Mouse (Mus musculus): Measurements from ENCODE around the gene Dennd1b.

The Dennd1b gene

DNA sequence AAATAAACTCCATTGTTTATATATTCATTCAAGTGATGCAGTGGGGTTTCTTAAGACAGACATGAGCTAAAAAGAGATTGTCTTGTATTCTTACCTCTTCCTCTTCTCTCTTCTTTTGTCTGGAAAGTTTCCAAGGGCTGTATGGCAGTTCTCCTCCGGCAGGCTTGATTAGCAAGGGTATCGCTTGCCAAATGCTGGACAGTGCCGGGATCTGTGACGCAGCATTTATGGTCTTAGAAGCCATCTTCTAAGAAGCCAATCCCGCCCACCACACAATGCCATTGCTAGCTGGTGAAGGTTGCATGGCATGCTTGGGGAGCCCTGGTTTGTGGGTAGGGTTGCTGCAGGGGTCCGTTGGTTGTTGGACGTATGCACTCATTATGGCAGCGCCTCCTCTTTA, 115.8 kb downstream of the Dennd1b start:
- in situ Hi-C loops (cut with MboI; ENCODE audit: low sequenced_read_pairs) = loop anchor here (10.0 kb wide), 1 partner anchor 244 kb away; no protein-coding TSS in a partner anchor

DNA sequence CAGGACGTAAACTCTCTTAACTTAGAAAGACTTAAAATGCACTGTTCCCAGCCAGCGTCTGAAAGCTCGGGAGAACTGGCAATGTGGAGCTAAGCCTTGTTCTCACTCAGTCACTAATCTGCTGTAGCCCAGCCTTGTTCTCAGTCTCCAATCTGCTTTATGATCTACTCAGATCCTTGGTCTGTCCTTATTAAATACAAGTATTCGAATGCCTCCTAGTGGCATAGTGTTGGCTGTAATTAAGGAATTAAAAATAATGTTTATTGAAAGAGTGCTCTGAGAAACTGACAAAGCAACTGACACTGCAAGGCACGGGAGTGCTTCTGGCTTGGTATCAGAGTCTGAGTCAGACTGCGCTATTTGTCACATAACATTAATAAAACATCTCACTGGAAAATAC, 116.3 kb downstream of the Dennd1b start:
- in situ Hi-C loops (cut with MboI; ENCODE audit: low sequenced_read_pairs) = loop anchor here (10.0 kb wide), 1 partner anchor 245 kb away; no protein-coding TSS in a partner anchor

DNA sequence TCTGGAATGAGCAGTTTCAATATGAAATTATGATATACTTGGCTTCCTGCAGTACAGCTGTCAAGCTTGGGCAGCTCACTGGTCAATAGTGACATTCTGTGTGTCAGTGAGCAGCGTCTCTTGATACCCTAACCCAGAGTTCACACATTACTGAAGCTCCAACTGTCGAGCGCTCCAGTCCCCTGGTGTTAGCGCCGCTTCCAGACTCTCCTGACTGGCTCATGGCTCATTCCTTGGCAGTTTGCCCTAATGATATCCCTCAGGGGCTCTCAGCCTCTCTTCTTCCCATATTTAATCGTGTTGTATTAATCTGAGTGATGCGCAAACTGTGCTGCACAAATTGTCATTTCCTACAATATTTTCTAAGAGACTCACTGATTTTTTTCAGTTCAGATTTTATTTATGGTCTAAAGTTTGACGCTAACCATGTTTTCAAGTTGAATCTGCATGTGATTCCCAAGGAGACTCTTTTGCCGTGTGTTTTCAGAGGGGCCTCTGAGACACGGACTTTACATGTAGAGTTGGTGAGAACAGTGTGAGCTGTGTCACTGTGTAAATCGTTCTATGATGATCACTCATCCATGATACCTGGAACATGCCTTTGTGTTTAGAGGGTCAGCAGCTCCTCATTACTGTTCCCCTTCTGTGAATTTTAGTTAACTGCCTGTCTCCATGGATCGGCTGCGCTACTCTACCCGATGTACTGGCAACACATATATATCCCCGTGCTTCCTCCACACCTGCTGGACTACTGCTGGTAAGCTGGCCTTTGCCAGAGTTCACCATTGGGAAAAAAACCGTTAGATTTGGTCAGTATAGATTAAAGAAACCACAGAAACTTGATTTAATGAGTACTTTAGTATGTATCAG, 117.5 kb downstream of the Dennd1b start:
- in situ Hi-C loops (cut with MboI; ENCODE audit: low sequenced_read_pairs) = no loop called here

DNA sequence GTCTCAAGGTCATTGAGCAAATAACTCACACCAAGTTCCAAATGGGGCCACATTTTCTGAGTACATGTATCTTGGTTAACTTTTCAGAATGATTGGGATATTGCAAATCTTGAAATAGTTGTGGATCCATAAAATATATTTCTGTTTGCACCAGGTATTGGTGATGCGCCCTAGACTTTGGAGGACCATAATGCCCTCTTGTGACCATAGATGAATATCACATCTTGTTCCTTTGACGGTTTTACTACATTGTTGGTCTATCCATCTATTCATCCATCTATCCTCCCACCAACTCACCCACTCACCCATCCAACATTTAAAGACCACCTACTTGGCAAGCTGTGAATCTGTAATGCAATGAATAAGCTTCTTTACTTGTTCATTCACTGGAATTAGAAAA, 120.1 kb downstream of the Dennd1b start:
- in situ Hi-C loops (cut with MboI; ENCODE audit: low sequenced_read_pairs) = no loop called here

DNA sequence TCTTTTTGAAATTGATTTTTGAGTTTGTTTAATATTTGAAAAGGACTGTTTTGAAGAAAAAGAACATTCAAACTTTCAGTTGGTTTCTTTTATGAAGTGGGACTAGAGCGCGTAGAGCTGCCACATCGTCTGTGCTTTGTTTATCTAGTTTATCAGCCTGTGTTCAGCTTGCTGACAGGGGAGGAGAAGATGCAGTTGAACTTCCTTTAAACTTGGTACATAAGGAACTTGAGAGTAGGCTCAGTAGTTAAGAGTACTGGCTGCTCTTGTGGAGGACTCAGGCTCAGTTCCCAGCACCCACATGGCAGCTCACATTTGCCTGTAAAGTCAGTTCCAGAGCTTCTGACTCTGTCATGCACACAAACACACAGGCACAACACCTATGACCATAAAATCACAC, 124.3 kb downstream of the Dennd1b start:
- in situ Hi-C loops (cut with MboI; ENCODE audit: low sequenced_read_pairs) = no loop called here

DNA sequence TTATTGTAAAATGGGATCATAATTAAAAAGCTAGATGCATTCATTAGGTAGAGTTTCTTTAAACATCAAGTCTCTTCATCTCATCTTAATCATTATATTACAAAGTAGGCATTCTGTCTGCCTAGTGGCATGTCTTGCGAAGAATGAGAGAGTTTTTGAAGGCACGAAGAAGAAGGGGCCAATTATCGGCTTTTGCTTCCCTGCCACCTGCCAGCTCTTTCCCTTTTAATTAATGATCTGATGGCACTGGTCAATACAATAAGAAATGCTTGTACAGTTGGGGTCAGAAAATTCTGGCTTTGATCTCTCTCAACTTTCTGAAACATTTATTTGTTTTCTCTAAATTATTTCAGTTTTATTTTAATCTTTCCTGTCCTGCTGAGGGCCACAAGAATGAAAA, 127.5 kb downstream of the Dennd1b start:
- in situ Hi-C loops (cut with MboI; ENCODE audit: low sequenced_read_pairs) = no loop called here

DNA sequence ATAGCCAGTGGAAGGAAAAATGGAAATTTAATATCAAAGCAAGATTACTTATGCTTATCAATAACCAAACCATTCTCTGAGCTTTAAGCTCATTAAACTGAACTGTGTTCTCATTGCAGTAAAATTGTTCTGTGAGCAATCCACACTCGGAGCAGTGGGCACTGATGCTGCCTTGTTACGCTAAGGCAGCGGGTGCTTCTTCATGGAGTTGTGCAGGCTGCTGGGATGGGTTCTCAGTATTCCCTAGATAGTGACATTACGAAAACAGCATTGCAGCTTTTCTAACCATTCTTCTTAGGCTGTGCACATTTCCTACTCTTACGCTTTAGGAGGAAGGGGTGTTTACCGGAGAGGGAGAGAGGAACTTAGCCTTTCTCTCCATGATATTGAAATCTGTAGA, 128.5 kb downstream of the Dennd1b start:
- in situ Hi-C loops (cut with MboI; ENCODE audit: low sequenced_read_pairs) = no loop called here

DNA sequence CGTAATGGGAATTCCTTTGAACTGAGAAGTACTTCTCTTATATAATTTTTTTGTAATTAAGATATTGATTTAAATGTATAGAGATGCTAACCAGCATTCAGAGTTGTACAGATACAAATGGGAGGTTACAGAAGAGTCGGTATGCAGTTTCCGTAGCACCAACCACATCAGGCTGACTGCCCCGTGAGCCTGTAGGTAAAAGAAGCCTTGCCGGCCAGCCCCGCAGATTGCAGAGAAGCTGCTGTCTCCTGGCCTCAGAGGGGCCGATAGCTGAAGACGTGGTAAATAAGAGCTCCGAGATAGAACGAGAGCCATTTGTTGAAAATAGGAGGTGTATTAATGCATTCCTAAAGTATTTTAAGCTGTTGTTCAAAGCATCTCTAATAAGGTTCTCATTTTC, 128.9 kb downstream of the Dennd1b start:
- in situ Hi-C loops (cut with MboI; ENCODE audit: low sequenced_read_pairs) = no loop called here

DNA sequence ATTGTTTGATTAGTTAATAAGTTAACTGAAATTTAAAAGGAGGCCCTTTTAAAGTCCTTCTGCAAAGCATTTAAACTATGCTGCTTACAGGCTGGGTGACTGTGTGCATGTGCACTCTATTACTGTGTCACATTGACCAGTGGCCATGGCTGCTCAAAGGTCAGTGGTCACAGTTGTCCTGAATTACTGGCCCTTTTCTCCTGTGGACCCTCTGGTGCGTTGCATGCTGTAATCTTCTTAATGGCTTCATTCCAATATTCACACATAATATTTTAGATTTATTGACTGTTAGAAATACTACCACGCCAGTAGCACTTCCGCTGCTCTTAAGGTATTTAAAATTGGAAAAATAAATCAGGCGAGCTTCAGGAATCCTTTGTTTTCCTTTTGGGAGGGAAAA, 129.5 kb downstream of the Dennd1b start:
- in situ Hi-C loops (cut with MboI; ENCODE audit: low sequenced_read_pairs) = no loop called here

DNA sequence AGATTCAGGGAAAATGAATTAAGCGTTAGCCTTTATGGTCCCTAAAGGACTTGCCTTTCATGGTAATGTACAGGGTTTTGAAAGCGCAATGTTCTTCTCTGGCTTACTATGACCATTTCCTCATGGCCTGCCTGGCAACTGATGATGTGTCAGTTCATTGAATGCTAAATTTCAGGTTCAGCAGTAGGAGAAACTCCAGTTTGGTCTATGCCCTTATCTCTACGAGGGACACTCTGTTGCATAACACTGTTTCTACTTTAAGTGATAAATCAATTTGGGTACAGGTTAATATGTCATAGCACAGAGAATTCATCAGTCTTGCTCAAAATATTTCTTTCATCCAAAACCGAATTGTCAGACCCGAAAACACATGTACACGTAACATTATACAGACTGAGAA, 133.1 kb downstream of the Dennd1b start:
- in situ Hi-C loops (cut with MboI; ENCODE audit: low sequenced_read_pairs) = no loop called here

DNA sequence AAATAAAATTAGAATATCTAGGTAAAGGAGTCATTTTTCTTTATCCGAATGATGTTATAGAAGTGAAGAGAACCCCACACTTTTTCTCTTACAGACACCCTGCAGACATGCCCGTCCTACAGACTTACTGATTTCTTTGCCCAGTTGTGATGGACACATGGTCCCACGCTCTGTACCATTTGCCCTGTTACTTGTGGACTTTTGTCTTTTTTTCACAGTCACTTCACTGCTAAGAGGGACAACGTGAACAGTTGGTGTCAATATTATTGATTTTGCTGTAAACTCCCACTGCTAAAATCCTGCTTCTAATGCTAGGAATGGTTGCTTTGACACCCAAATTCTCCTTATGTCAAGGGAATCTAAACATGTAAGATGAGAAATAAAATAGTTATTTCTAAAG, 134.9 kb downstream of the Dennd1b start:
- in situ Hi-C loops (cut with MboI; ENCODE audit: low sequenced_read_pairs) = no loop called here

DNA sequence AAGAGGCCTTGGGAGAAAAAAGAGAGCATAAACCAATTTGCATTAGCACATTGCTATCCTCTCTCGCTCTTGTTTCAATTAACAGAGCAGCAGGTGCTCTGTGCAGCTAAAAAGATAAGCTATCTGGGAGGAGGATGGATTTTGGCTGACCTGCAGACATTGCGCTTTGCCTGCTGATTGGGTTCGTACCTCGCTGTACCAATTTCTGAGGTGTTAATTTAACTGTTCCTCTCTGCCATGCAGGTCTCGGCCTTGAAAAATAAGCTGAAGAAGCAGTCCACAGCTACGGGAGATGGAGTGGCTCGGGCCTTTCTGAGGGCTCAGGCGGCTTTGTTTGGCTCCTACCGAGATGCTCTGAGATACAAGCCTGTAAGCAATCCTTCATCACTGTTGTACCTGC, 138.5 kb downstream of the Dennd1b start:
- in situ Hi-C loops (cut with MboI; ENCODE audit: low sequenced_read_pairs) = no loop called here

DNA sequence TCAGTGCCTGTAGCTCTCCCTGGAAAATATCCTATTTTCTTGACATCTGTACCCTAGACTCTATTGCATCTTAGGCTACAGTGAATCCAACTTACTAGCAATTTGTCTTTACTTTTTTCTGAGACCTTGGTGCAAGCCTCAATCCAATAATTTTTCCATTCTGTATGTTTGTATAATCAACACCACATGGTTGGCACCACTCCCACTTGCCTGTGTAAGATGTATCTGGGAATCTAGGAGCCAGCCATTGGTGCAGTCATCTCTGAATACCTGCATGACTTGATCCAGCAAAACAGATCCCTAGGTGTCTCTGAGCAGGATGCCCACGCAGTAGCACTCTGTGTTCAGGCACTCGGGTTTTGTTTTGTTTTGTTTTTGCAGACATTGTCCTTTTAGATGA, 145.0 kb downstream of the Dennd1b start:
- in situ Hi-C loops (cut with MboI; ENCODE audit: low sequenced_read_pairs) = no loop called here

DNA sequence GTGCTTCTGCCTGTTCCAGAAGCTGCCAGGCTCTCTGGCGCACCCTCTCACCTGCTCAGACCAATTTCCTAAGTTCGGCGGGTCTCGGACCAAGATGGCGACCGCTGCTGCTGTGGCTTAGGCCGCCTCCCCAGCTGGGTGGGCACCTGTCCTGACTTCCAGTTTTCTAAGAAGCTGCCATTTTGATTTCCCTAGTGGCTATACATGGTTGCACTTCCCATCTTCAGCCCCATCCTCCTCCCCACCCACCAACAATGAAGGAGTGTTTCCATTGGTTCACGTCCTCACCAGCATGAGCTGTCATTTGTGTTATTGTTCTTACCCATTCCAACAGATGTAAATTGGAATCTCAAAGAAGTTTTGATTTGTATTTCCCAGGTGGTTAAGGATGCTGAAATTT, 159.4 kb downstream of the Dennd1b start:
- in situ Hi-C loops (cut with MboI; ENCODE audit: low sequenced_read_pairs) = no loop called here

DNA sequence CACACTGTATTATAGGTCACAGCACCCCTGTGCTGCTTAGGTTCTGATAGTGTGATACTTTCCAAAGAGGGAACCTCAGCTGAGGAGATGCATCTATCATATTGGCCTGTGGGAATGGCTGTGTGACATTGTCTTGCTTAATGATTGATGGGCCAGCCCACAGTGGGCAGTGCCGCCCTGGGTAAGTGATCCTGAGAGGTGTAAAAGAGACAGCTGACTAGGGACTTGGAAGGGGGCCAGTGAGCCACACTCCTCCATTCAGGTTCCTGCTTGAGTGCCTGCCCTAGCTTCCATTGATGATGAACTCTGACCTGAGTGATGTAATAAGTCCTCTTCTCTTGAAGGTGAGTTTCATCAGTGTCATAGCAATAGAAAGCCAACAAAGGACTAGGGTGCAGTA, 176.4 kb downstream of the Dennd1b start:
- in situ Hi-C loops (cut with MboI; ENCODE audit: low sequenced_read_pairs) = no loop called here

DNA sequence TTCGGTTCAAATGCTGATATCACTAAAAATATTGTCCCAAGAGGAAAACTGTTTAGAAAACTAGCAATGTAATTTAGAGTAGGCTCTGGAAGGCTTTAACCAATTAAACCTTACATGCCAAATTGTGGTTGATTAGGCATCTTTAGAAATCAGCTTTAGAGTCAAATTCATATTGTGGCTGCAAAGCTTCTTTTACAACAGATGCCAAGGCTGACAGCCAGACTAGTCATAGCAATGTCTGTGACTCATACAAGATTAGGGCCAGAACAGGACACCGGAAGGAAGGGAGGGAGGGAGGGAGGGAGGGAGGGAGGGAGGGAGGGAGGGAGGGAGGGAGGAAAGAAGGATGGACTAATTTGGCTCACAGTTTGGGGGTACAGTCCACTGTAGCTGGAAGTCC, 182.3 kb downstream of the Dennd1b start:
- in situ Hi-C loops (cut with MboI; ENCODE audit: low sequenced_read_pairs) = no loop called here

DNA sequence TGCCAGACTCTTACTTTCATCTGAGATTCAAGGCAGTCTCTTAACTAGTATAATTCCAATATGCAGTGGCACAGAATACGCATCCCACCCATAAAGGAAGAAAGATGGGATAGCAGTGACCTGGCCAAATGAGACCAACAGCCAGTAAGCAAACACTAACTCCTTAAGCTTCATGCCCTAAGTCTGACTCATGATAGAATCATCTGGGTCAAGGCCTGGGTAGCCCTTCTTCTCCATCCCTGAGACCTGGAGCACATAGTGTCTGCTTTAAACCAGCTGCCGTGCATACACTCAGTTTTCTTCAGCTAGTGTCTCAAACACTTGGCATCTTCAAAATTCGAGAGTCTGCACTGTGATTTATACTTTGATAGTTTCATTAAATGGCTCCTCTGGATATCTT, 183.1 kb downstream of the Dennd1b start:
- in situ Hi-C loops (cut with MboI; ENCODE audit: low sequenced_read_pairs) = no loop called here

DNA sequence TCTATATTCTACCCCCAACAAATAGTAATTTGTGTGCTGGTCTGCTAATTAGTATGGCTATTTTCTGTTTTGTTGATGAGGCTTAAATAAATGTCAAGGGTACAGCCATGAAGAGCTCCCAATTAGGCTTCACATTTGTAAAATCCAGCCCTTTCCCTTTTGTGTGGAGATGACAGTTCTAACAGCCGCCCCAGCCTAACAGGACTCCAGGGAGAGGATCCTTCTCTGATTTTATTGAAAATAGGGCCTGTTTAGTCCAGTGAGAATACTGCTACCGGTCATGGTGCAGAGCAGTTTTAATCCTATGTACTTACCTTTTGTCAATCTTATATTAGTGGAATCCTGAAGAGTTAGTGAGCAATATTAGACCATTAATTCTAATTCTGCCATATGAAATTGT, 189.8 kb downstream of the Dennd1b start:
- in situ Hi-C loops (cut with MboI; ENCODE audit: low sequenced_read_pairs) = loop anchor here (10.0 kb wide), 1 partner anchor 318 kb away; no protein-coding TSS in a partner anchor

DNA sequence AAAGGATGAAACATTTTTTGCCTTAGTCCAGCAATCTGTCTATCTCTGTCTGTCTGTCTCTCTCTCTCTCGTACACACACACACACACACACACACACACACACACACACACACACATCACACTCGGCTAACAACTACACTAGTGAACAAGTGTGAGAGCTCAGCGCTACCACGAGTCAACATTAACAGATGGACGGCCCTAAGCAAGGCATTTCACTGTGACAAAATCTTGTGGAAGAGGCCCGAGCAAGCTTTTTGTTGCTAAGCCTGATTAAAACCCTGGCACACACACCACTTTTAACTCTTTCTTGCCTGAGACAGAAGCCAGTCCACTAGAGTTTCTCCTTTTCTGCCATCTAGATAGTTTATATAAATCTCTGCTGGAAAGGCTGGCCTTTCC, 190.3 kb downstream of the Dennd1b start:
- in situ Hi-C loops (cut with MboI; ENCODE audit: low sequenced_read_pairs) = loop anchor here (10.0 kb wide), 1 partner anchor 319 kb away; no protein-coding TSS in a partner anchor

DNA sequence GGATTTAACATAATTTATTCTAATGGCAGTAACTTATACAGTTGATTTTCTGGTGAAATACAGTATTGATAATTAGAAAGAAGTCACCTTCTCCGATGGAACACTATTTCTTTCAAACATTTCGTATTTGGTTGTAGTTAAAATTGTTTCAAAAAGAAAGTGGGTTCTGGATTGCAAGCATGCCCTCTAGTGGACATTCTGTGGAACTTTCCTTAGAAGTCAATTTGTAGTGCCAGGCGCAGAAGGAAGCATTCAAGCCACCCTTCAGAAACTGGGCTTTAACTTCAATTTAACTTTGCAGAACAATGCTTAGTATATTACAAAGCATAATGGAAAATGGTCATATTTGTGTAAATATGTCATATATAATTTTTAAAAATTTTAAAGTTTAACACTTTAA, 193.2 kb downstream of the Dennd1b start:
- in situ Hi-C loops (cut with MboI; ENCODE audit: low sequenced_read_pairs) = loop anchor here (10.0 kb wide), 1 partner anchor 322 kb away; no protein-coding TSS in a partner anchor

DNA sequence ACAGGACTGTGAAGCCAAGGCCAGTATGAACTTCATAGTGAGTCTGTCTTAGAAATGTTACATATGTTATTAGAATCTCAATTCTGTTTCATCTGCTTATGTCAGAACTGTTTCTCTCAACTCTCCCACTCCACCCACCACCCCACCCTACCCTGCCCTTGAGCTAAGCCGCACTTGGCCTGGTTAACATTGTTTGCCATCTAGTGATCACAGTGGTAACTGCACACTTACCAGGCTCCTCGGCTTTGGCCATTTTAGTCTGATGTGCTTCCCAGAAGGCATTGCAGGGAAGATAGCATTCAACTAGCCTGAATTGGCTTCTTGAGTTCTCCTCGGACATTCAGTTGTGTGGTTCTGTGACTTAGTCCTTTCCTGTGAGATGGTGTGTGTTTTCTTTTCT, 198.4 kb downstream of the Dennd1b start:
- in situ Hi-C loops (cut with MboI; ENCODE audit: low sequenced_read_pairs) = no loop called here

DNA sequence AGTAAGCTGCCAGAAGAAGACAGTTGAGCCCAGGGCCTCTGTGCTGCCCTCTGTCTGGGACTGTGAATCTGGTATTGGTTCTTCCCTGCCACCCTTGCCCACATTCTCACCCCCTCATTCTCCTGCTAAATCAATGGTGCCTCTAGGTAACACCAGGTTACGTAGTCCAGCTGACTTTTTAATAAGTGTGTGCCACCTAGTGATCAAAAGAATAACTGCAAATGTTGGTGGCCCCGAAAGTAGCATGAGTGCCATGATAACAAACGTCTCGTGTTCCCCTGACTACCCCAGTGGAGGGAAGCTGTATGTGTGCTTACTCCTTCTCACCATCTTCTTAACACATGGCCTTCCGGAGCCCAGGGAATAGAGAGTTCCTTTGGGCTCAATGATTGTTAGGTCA, 199.6 kb downstream of the Dennd1b start:
- in situ Hi-C loops (cut with MboI; ENCODE audit: low sequenced_read_pairs) = no loop called here

All from CH12F3 (cell line).